Mouse (Mus musculus) CH12.LX (cell line): ENCODE measurements at regions not wholly inside any gene's neighbourhood (a gene's known extent, or its start where the extent isn't known, plus 50 kb on each side); places are given as distances from the start of the nearest gene placed in this dataset.

Source experiments
- DNase-seq: peaks from one replicate; pipeline ENCODE4 v3.0.0-alpha.2; 2013; ENCODE audit errors: extremely low read depth
- H3K27ac ChIP-seq: 2 replicates; pipeline ENCODE4 v1.5.1; 2012; ENCODE audit warnings: low read depth, mild to moderate bottlenecking, control low read depth, moderate library complexity; ENCODE audit not compliant: insufficient read depth
- H3K27me3 ChIP-seq: replicated peaks from 2 replicates; pipeline ENCODE3; 2012; ENCODE audit warnings: inconsistent platforms
- H3K36me3 ChIP-seq, 2 experiments: replicated peaks in 1 of 2; 2 replicates each; pipeline versions ENCODE3 to v1.6.1; 2012; ENCODE audit warnings: inconsistent platforms in 1 of 2, low read length in 1 of 2, mild to moderate bottlenecking in 1 of 2, mixed read lengths in 1 of 2, moderate library complexity in 1 of 2; ENCODE audit not compliant: control insufficient read depth in 1 of 2, insufficient read depth in 1 of 2
- H3K4me1 ChIP-seq, 2 experiments: 2 replicates each; pipeline ENCODE4 v1.6.1; 2012; ENCODE audit warnings: inconsistent platforms in 1 of 2, moderate library complexity in 1 of 2; ENCODE audit not compliant: insufficient read depth in 2 of 2, control insufficient read depth in 1 of 2
- H3K4me2 ChIP-seq: 2 replicates; pipeline ENCODE4 v1.6.1; 2012; ENCODE audit warnings: low read depth, mild to moderate bottlenecking, control low read depth; ENCODE audit not compliant: poor library complexity, insufficient read depth, severe bottlenecking
- H3K4me3 ChIP-seq, 3 experiments: fragments of 150-350 bp in 1 of 3; sonication (generic) in 1 of 3; replicated peaks in 1 of 3; 2 replicates each; pipeline versions ENCODE3 to v1.5.1; 2011 to 2012; ENCODE audit warnings: low read depth in 2 of 3, low read length in 2 of 3, mild to moderate bottlenecking in 2 of 3, moderate library complexity in 2 of 3, control low read depth in 1 of 3, improper control_type of control experiment in 1 of 3, inconsistent platforms in 1 of 3, mixed read lengths in 1 of 3; ENCODE audit not compliant: poor library complexity in 1 of 3
- H3K79me2 ChIP-seq: replicated peaks from 2 replicates; pipeline ENCODE4 v1.6.1; 2012; ENCODE audit warnings: mild to moderate bottlenecking, moderate library complexity; ENCODE audit not compliant: control insufficient read depth, poor library complexity, insufficient read depth, severe bottlenecking; ENCODE audit errors: extremely low read depth
- H3K9ac ChIP-seq: 2 replicates; pipeline ENCODE4 v1.6.1; 2012; ENCODE audit warnings: low read depth, mild to moderate bottlenecking, control low read depth, moderate library complexity; ENCODE audit not compliant: insufficient read depth
- H3K9me3 ChIP-seq: replicated peaks from 2 replicates; pipeline ENCODE3; 2012; ENCODE audit warnings: low read length, inconsistent platforms, mixed read lengths
- CHD1 ChIP-seq: IDR thresholded peaks from 2 replicates; pipeline ENCODE4 v1.6.1; 2012; ENCODE audit warnings: low read depth, low read length, improper control_type of control experiment, inconsistent platforms
- CHD2 ChIP-seq: IDR thresholded peaks from 2 replicates; pipeline ENCODE4 v1.6.1; 2011; ENCODE audit warnings: low read length, improper control_type of control experiment
- CTCF ChIP-seq, 2 experiments: IDR thresholded peaks in 1 of 2; conservative IDR thresholded peaks in 1 of 2; 2 replicates each; pipeline ENCODE4 v1.5.1; 2011 to 2012; ENCODE audit warnings: low read depth in 2 of 2, low read length in 2 of 2, improper control_type of control experiment in 1 of 2, inconsistent platforms in 1 of 2, mild to moderate bottlenecking in 1 of 2, moderate library complexity in 1 of 2
- E2F4 ChIP-seq: IDR thresholded peaks from 2 replicates; pipeline ENCODE4 v1.6.1; 2011; ENCODE audit warnings: low read depth, low read length, improper control_type of control experiment; ENCODE audit not compliant: insufficient replicate concordance
- ELF1 ChIP-seq: IDR thresholded peaks from 2 replicates; pipeline ENCODE4 v1.6.1; 2014; ENCODE audit warnings: low read depth, mild to moderate bottlenecking, inconsistent platforms, low read length, improper control_type of control experiment
- EP300 ChIP-seq: IDR thresholded peaks from 2 replicates; pipeline ENCODE4 v1.6.1; 2011; ENCODE audit warnings: low read length, improper control_type of control experiment
- ETS1 ChIP-seq: conservative IDR thresholded peaks from 2 replicates; pipeline ENCODE4 v1.6.1; 2012; ENCODE audit warnings: low read depth, mild to moderate bottlenecking, inconsistent platforms, low read length, improper control_type of control experiment, moderate library complexity
- GABPA ChIP-seq: IDR thresholded peaks from 2 replicates; pipeline ENCODE4 v1.6.1; 2012; ENCODE audit warnings: low read depth, low read length, improper control_type of control experiment, inconsistent platforms; ENCODE audit not compliant: insufficient replicate concordance
- HCFC1 ChIP-seq: IDR thresholded peaks from 2 replicates; pipeline ENCODE4 v1.6.1; 2012; ENCODE audit warnings: low read depth, mild to moderate bottlenecking, inconsistent platforms, low read length, improper control_type of control experiment
- IRF4 ChIP-seq: IDR thresholded peaks from 2 replicates; pipeline ENCODE4 v1.6.1; 2014; ENCODE audit warnings: low read depth, mild to moderate bottlenecking, inconsistent platforms, low read length, improper control_type of control experiment
- JUN ChIP-seq: IDR thresholded peaks from 2 replicates; pipeline ENCODE4 v1.6.1; 2011; ENCODE audit warnings: low read depth, mild to moderate bottlenecking, low read length, improper control_type of control experiment, moderate library complexity; ENCODE audit not compliant: insufficient read depth
- JUND ChIP-seq: conservative IDR thresholded peaks from 2 replicates; pipeline ENCODE4 v1.6.1; 2011; ENCODE audit warnings: low read depth, low read length, improper control_type of control experiment
- MAFK ChIP-seq: IDR thresholded peaks from 2 replicates; pipeline ENCODE4 v1.6.1; 2011; ENCODE audit warnings: low read length, improper control_type of control experiment; ENCODE audit not compliant: insufficient replicate concordance
- MAX ChIP-seq: IDR thresholded peaks from 2 replicates; pipeline ENCODE4 v1.6.1; 2011; ENCODE audit warnings: low read length, improper control_type of control experiment
- MAZ ChIP-seq: IDR thresholded peaks from 2 replicates; pipeline ENCODE4 v1.6.1; 2012; ENCODE audit warnings: low read depth, mild to moderate bottlenecking, inconsistent platforms, low read length, improper control_type of control experiment, moderate library complexity
- MEF2A ChIP-seq: IDR thresholded peaks from 2 replicates; pipeline ENCODE4 v1.6.1; 2014; ENCODE audit warnings: low read depth, mild to moderate bottlenecking, inconsistent platforms, low read length, improper control_type of control experiment, borderline replicate concordance
- NRF1 ChIP-seq: IDR thresholded peaks from 2 replicates; pipeline ENCODE4 v1.6.1; 2014; ENCODE audit warnings: low read depth, mild to moderate bottlenecking, inconsistent platforms, low read length, improper control_type of control experiment, moderate library complexity
- POLR2A ChIP-seq: IDR thresholded peaks from 2 replicates; pipeline ENCODE4 v1.6.1; 2011; ENCODE audit warnings: low read depth, mild to moderate bottlenecking, improper control_type of control experiment, low read length
- POLR2AphosphoS2 ChIP-seq: IDR thresholded peaks from 2 replicates; pipeline ENCODE4 v1.6.1; 2011; ENCODE audit warnings: low read depth, low read length, improper control_type of control experiment
- RAD21 ChIP-seq: IDR thresholded peaks from 2 replicates; pipeline ENCODE4 v1.6.1; 2011; ENCODE audit warnings: low read depth, mild to moderate bottlenecking, low read length, improper control_type of control experiment, moderate library complexity
- SIN3A ChIP-seq: IDR thresholded peaks from 2 replicates; pipeline ENCODE4 v1.6.1; 2012; ENCODE audit warnings: low read length, improper control_type of control experiment, inconsistent platforms
- SMC3 ChIP-seq: IDR thresholded peaks from 2 replicates; pipeline ENCODE4 v1.6.1; 2011; ENCODE audit warnings: low read depth, low read length, improper control_type of control experiment
- TBP ChIP-seq: conservative IDR thresholded peaks from 2 replicates; pipeline ENCODE4 v1.6.1; 2011; ENCODE audit warnings: low read depth, low read length, improper control_type of control experiment
- TCF12 ChIP-seq: IDR thresholded peaks from 2 replicates; pipeline ENCODE4 v1.6.1; 2014; ENCODE audit warnings: low read depth, mild to moderate bottlenecking, inconsistent platforms, low read length, improper control_type of control experiment
- UBTF ChIP-seq: IDR thresholded peaks from 2 replicates; pipeline ENCODE4 v1.6.1; 2012; ENCODE audit warnings: low read depth, mild to moderate bottlenecking, inconsistent platforms, low read length, improper control_type of control experiment, moderate library complexity
- USF1 ChIP-seq: IDR thresholded peaks from 2 replicates; pipeline ENCODE4 v1.6.1; 2014; ENCODE audit warnings: low read depth, mild to moderate bottlenecking, inconsistent platforms, low read length, improper control_type of control experiment
- ZC3H11A ChIP-seq: IDR thresholded peaks from 2 replicates; pipeline ENCODE4 v1.6.1; 2012; ENCODE audit warnings: low read depth, mild to moderate bottlenecking, inconsistent platforms, low read length, improper control_type of control experiment
- ZKSCAN1 ChIP-seq: IDR thresholded peaks from 2 replicates; pipeline ENCODE4 v1.6.1; 2012; ENCODE audit warnings: low read depth, inconsistent platforms, low read length, improper control_type of control experiment, borderline replicate concordance
- ZNF384 ChIP-seq: IDR thresholded peaks from 2 replicates; pipeline ENCODE4 v1.6.1; 2012; ENCODE audit warnings: low read depth, low read length, improper control_type of control experiment, inconsistent platforms
- dilution Hi-C: fragments of 300-500 bp; cut with MboI; formaldehyde crosslinking; loops from 2 replicates; pipeline ENCODE4 v1.14.3; 2020; ENCODE audit warnings: low sequenced_read_pairs; ENCODE audit not compliant: extremely low pct_unique_long_range_greater_than_20kb, extremely low pct_ligation_motif_present
- in situ Hi-C: fragments of 300-500 bp; cut with MboI; formaldehyde crosslinking; loops from 3 replicates; pipeline ENCODE4 v1.14.3; 2019; ENCODE audit warnings: low sequenced_read_pairs, low pct_ligation_motif_present, low pct_unique_long_range_greater_than_20kb, mixed read lengths

GRCm38 (mm10) chr12:50804391-50804790 is 155.5 kb upstream of the Prkd1 start:
- Histone ChIP-seq H3K9me3 (peaks cover 28% of the 10 kb centered on the region), H3K27me3 (no peaks in the 10 kb centered on the region), H3K4me1 (no peaks in the 10 kb centered on the region), H3K9ac (no peak overlapping the region), H3K36me3 (no peaks in the 10 kb centered on the region), H3K27ac (no peak overlapping the region), H3K79me2 (no peaks in the 10 kb centered on the region), H3K4me3 (no peak overlapping the region), H3K4me2 (no peak overlapping the region)
- dilution Hi-C loops (no loop called here), in situ Hi-C loops (no loop called here)
- no peak for DNase-seq
- TF ChIP-seq ZKSCAN1 (no peak), CHD2 (no peak), MAZ (no peak), POLR2AphosphoS2 (no peak), SMC3 (no peak), JUND (no peak), UBTF (no peak), POLR2A (no peak), ETS1 (no peak), USF1 (no peak), E2F4 (no peak), ELF1 (no peak), MEF2A (no peak), TBP (no peak), NRF1 (no peak), SIN3A (no peak), EP300 (no peak), RAD21 (no peak), CTCF (conservative IDR thresholded peaks at IDR 0.05 in 1 of 2, IDR thresholded peaks at IDR 0.05 in 1 of 2; ENCODE audit: low read depth in 2 of 2, low read length in 2 of 2) (no peak), MAX (no peak)

GRCm38 (mm10) chr12:50765156-50765940 is 116.5 kb upstream of the Prkd1 start:
- Histone ChIP-seq H3K36me3 (no peaks in the 10 kb centered on the region), H3K4me3 (no peak overlapping the region), H3K27ac (no peak overlapping the region), H3K4me1 (no peaks in the 10 kb centered on the region), H3K79me2 (no peaks in the 10 kb centered on the region), H3K27me3 (no peaks in the 10 kb centered on the region), H3K9ac (no peak overlapping the region), H3K9me3 (peaks cover 36% of the 10 kb centered on the region), H3K4me2 (no peak overlapping the region)
- no peak for DNase-seq
- dilution Hi-C loops (no loop called here), in situ Hi-C loops (no loop called here)
- TF ChIP-seq MAX (no peak), TCF12 (no peak), ZC3H11A (no peak), CHD2 (no peak), MAZ (no peak), POLR2A (no peak), GABPA (no peak), IRF4 (no peak), CTCF (conservative IDR thresholded peaks at IDR 0.05 in 1 of 2, IDR thresholded peaks at IDR 0.05 in 1 of 2; ENCODE audit: low read depth in 2 of 2, low read length in 2 of 2) (no peak), ELF1 (no peak), CHD1 (no peak), JUN (no peak), EP300 (no peak), MAFK (no peak), UBTF (no peak), ZNF384 (no peak), HCFC1 (no peak)
